Mouse (Mus musculus): ENCODE data around the gene Apol8. TPM values are rescaled to one million over a fixed set of nuclear protein-coding genes. Genes with fewer than 3 reads are reported as not detected.
"Not testable (repeated sequence)": the region's sequence is repeated elsewhere in the genome, so short reads cannot be mapped to it uniquely, and the experiment has no call there.

Gene Apol8
- polyA plus RNA-seq, 1 experiment = 0.46 TPM

- Histone ChIP-seq H3K4me3 (ENCODE audit: insufficient read depth, poor library complexity, severe bottlenecking) (no peak overlapping the region), H3K79me3 (ENCODE audit: low read depth) (no peaks in the 10 kb centered on the region), H3K79me2 (ENCODE audit: control insufficient read depth, insufficient read depth) (no peaks in the 10 kb centered on the region), H3K36me3 (ENCODE audit: control insufficient read depth, insufficient read depth) (peaks cover 3% of the 10 kb centered on the region), H3K27me3 (ENCODE audit: control insufficient read depth, insufficient read depth, insufficient read length) (no peaks in the 10 kb centered on the region), H3ac (ENCODE audit: control insufficient read depth, insufficient read length, low read depth) (no peak overlapping the region)
- no peak for TF ChIP-seq MYOD1 (IDR thresholded peaks at IDR 0.05; ENCODE audit: control insufficient read depth, insufficient read length, low read depth)
- TF ChIP-seq MYOG (IDR thresholded peaks at IDR 0.05; ENCODE audit: control insufficient read depth, extremely low read depth, insufficient read length) = no peak
These were observed 10.5 kb downstream of the Apol8 start for GRCm38 (mm10) chr15:77746326-77746725.

GRCm38 (mm10) chr15:77745081-77745480, 11.7 kb downstream of the Apol8 start:
- Histone ChIP-seq H3K79me2 (ENCODE audit: control insufficient read depth, insufficient read depth) (no peaks in the 10 kb centered on the region), H3K27me3 (ENCODE audit: control insufficient read depth, insufficient read depth, insufficient read length) (no peaks in the 10 kb centered on the region), H3K36me3 (ENCODE audit: control insufficient read depth, insufficient read depth) (peaks cover 3% of the 10 kb centered on the region), H3K4me3 (ENCODE audit: insufficient read depth, poor library complexity, severe bottlenecking) (no peak overlapping the region), H3ac (ENCODE audit: control insufficient read depth, insufficient read length, low read depth) (no peak overlapping the region), H3K79me3 (ENCODE audit: low read depth) (no peaks in the 10 kb centered on the region)
- TF ChIP-seq MYOD1 (IDR thresholded peaks at IDR 0.05; ENCODE audit: control insufficient read depth, insufficient read length, low read depth) (no peak), FOSL1 (IDR thresholded peaks at IDR 0.05; ENCODE audit: insufficient read depth, low read length, poor library complexity, severe bottlenecking) (no peak), CEBPB (IDR thresholded peaks at IDR 0.05; ENCODE audit: low read depth) (no peak), USF1 (IDR thresholded peaks at IDR 0.05; ENCODE audit: low read depth) (no peak), MAX (IDR thresholded peaks at IDR 0.05) (no peak), CTCF (IDR thresholded peaks at IDR 0.05; ENCODE audit: control insufficient read depth, insufficient read depth, insufficient read length) (no peak), MYOG (IDR thresholded peaks at IDR 0.05; ENCODE audit: control insufficient read depth, extremely low read depth, insufficient read length) (no peak)

- Histone ChIP-seq H3K4me3 (ENCODE audit: insufficient read depth, poor library complexity, severe bottlenecking) (no peak overlapping the region), H3K36me3 (ENCODE audit: control insufficient read depth, insufficient read depth) (peaks cover 3% of the 10 kb centered on the region), H3K27me3 (ENCODE audit: control insufficient read depth, insufficient read depth, insufficient read length) (no peaks in the 10 kb centered on the region), H3ac (ENCODE audit: control insufficient read depth, insufficient read length, low read depth) (no peak overlapping the region), H3K79me3 (ENCODE audit: low read depth) (no peaks in the 10 kb centered on the region), H3K79me2 (ENCODE audit: control insufficient read depth, insufficient read depth) (no peaks in the 10 kb centered on the region)
- TF ChIP-seq MYOG (IDR thresholded peaks at IDR 0.05; ENCODE audit: control insufficient read depth, extremely low read depth, insufficient read length) (no peak), CTCF (IDR thresholded peaks at IDR 0.05; ENCODE audit: control insufficient read depth, insufficient read depth, insufficient read length) (no peak), MAX (IDR thresholded peaks at IDR 0.05) (no peak), CEBPB (IDR thresholded peaks at IDR 0.05; ENCODE audit: low read depth) (no peak), FOSL1 (IDR thresholded peaks at IDR 0.05; ENCODE audit: insufficient read depth, low read length, poor library complexity, severe bottlenecking) (no peak), USF1 (IDR thresholded peaks at IDR 0.05; ENCODE audit: low read depth) (no peak), MYOD1 (IDR thresholded peaks at IDR 0.05; ENCODE audit: control insufficient read depth, insufficient read length, low read depth) (no peak)
These were observed 12.2 kb downstream of the Apol8 start for GRCm38 (mm10) chr15:77744632-77745031.

- H3K27me3 ChIP-seq (ENCODE audit: control insufficient read depth, insufficient read depth, insufficient read length); H3K79me2 ChIP-seq (ENCODE audit: control insufficient read depth, insufficient read depth); H3K79me3 ChIP-seq (ENCODE audit: low read depth); H3ac ChIP-seq (ENCODE audit: control insufficient read depth, insufficient read length, low read depth); H3K36me3 ChIP-seq (ENCODE audit: control insufficient read depth, insufficient read depth); H3K4me3 ChIP-seq (ENCODE audit: insufficient read depth, poor library complexity, severe bottlenecking): not testable (repeated sequence)
These were observed 15.2 kb downstream of the Apol8 start for GRCm38 (mm10) chr15:77741556-77741955.

GRCm38 (mm10) chr15:77740511-77741297, 16.1 kb downstream of the Apol8 start:
- no peaks in the 10 kb centered on the region for H3K36me3 ChIP-seq (ENCODE audit: control insufficient read depth, insufficient read depth)
- no peaks in the 10 kb centered on the region for H3K27me3 ChIP-seq (ENCODE audit: control insufficient read depth, insufficient read depth, insufficient read length)
- no peaks in the 10 kb centered on the region for H3K79me3 ChIP-seq (ENCODE audit: low read depth)
- no peak overlapping the region for H3K4me3 ChIP-seq (ENCODE audit: insufficient read depth, poor library complexity, severe bottlenecking)
- no peak overlapping the region for H3ac ChIP-seq (ENCODE audit: control insufficient read depth, insufficient read length, low read depth)
- TF ChIP-seq CEBPB (IDR thresholded peaks at IDR 0.05; ENCODE audit: low read depth) (no peak), CTCF (IDR thresholded peaks at IDR 0.05; ENCODE audit: control insufficient read depth, insufficient read depth, insufficient read length) (no peak), USF1 (IDR thresholded peaks at IDR 0.05; ENCODE audit: low read depth) (no peak), MAX (IDR thresholded peaks at IDR 0.05) (no peak), MYOG (IDR thresholded peaks at IDR 0.05; ENCODE audit: control insufficient read depth, extremely low read depth, insufficient read length) (no peak), MYOD1 (IDR thresholded peaks at IDR 0.05; ENCODE audit: control insufficient read depth, insufficient read length, low read depth) (no peak), FOSL1 (IDR thresholded peaks at IDR 0.05; ENCODE audit: insufficient read depth, low read length, poor library complexity, severe bottlenecking) (no peak)
- H3K79me2 ChIP-seq (ENCODE audit: control insufficient read depth, insufficient read depth) = no peaks in the 10 kb centered on the region

- not testable (repeated sequence) for H3K79me2 ChIP-seq (ENCODE audit: control insufficient read depth, insufficient read depth); H3K79me3 ChIP-seq (ENCODE audit: low read depth); H3K27me3 ChIP-seq (ENCODE audit: control insufficient read depth, insufficient read depth, insufficient read length); H3K36me3 ChIP-seq (ENCODE audit: control insufficient read depth, insufficient read depth); H3ac ChIP-seq (ENCODE audit: control insufficient read depth, insufficient read length, low read depth)
- peak overlapping the region; percentile 12 for H3K4me3 ChIP-seq (ENCODE audit: insufficient read depth, poor library complexity, severe bottlenecking)
These were observed 22.9 kb downstream of the Apol8 start for GRCm38 (mm10) chr15:77733903-77734302.

- H3ac ChIP-seq (ENCODE audit: control insufficient read depth, insufficient read length, low read depth); H3K36me3 ChIP-seq (ENCODE audit: control insufficient read depth, insufficient read depth); H3K4me3 ChIP-seq (ENCODE audit: insufficient read depth, poor library complexity, severe bottlenecking); H3K27me3 ChIP-seq (ENCODE audit: control insufficient read depth, insufficient read depth, insufficient read length); H3K79me2 ChIP-seq (ENCODE audit: control insufficient read depth, insufficient read depth); H3K79me3 ChIP-seq (ENCODE audit: low read depth): not testable (repeated sequence)
These were observed 23.4 kb downstream of the Apol8 start for GRCm38 (mm10) chr15:77733380-77733779.

GRCm38 (mm10) chr15:77732851-77733250, 24.0 kb downstream of the Apol8 start:
- not testable (repeated sequence) for H3ac ChIP-seq (ENCODE audit: control insufficient read depth, insufficient read length, low read depth); H3K79me3 ChIP-seq (ENCODE audit: low read depth); H3K27me3 ChIP-seq (ENCODE audit: control insufficient read depth, insufficient read depth, insufficient read length); H3K36me3 ChIP-seq (ENCODE audit: control insufficient read depth, insufficient read depth); H3K4me3 ChIP-seq (ENCODE audit: insufficient read depth, poor library complexity, severe bottlenecking); H3K79me2 ChIP-seq (ENCODE audit: control insufficient read depth, insufficient read depth)
